Mouse (Mus musculus) stomach, embryonic 15.5 days (tissue): ENCODE data around the gene Hhat. TPM values are rescaled to one million over a fixed set of nuclear protein-coding genes. Genes with fewer than 3 reads are reported as not detected.

Source experiments
- ATAC-seq: fragments of 200-750 bp; cut with Nextera tagmentation; 2 replicates; pipeline ENCODE4 v1.8.0; 2017; ENCODE audit warnings: low read depth, moderate number of reproducible peaks, moderate TSS enrichment; ENCODE audit not compliant: insufficient read depth, low FRiP score
- H3K27ac ChIP-seq: fragments of 300-500 bp; sonication (generic); 2 replicates; pipeline ENCODE4 v1.5.1; 2015; ENCODE audit warnings: mild to moderate bottlenecking, inconsistent platforms
- H3K27me3 ChIP-seq: fragments of 300-500 bp; sonication (generic); replicated peaks from 2 replicates; pipeline ENCODE4 v1.6.1; 2015; ENCODE audit warnings: inconsistent platforms
- H3K36me3 ChIP-seq: fragments of 300-500 bp; sonication (generic); 2 replicates; pipeline ENCODE4 v1.6.1; 2015; ENCODE audit warnings: inconsistent platforms
- H3K4me1 ChIP-seq: fragments of 300-500 bp; sonication (generic); 2 replicates; pipeline ENCODE4 v1.6.1; 2015; ENCODE audit warnings: inconsistent platforms
- H3K4me2 ChIP-seq: fragments of 300-500 bp; sonication (generic); 2 replicates; pipeline ENCODE4 v1.6.1; 2015; ENCODE audit warnings: mild to moderate bottlenecking, inconsistent platforms
- H3K4me3 ChIP-seq: fragments of 300-500 bp; sonication (generic); replicated peaks from 2 replicates; pipeline ENCODE4 v1.5.1; 2015; ENCODE audit warnings: inconsistent platforms
- H3K9ac ChIP-seq: fragments of 300-500 bp; sonication (generic); 2 replicates; pipeline ENCODE4 v1.6.1; 2015; ENCODE audit warnings: inconsistent platforms
- H3K9me3 ChIP-seq: fragments of 300-500 bp; sonication (generic); 2 replicates; pipeline ENCODE4 v1.6.1; 2016; ENCODE audit warnings: inconsistent platforms
- WGBS: fragments of 180-500 bp; shearing (Covaris S2); methylation state at CpG from one replicate; pipeline ENCODE4 v1.1.7; 2015; 5-methylcytosine and 5-hydroxymethylcytosine counted together
- polyA plus RNA-seq: library from polyadenylated mRNA; unstranded; fragments of >200 nt; fragmentation: Nextera tagmentation; extraction: Ambion mirVana; gene quantifications from 2 replicates; pipeline ENCODE4 v1.2.1, GENCODE M21; 2015

Gene Hhat
- polyA plus RNA-seq, 1 experiment from 2014 or later: 8.7 TPM

GRCm38 (mm10) chr1:192726996-192727624 is 43.9 kb downstream of the Hhat start:
- H3K27ac ChIP-seq: no peak overlapping the region
- no peaks in the 10 kb centered on the region for H3K9me3 ChIP-seq
- H3K4me3 ChIP-seq: no peak overlapping the region
- no peak; the same call in 1 of the 2 replicates for ATAC-seq
- no peak overlapping the region for H3K4me2 ChIP-seq
- 53% methylated on average over 11 of the region's 11 CpGs for WGBS
- no peaks in the 10 kb centered on the region for H3K4me1 ChIP-seq
- H3K27me3 ChIP-seq: no peaks in the 10 kb centered on the region
- no peaks in the 10 kb centered on the region for H3K36me3 ChIP-seq
- no peak overlapping the region for H3K9ac ChIP-seq

- Histone ChIP-seq H3K4me3 (no peak overlapping the region), H3K9ac (no peak overlapping the region), H3K27ac (no peak overlapping the region), H3K9me3 (no peaks in the 10 kb centered on the region), H3K4me1 (no peaks in the 10 kb centered on the region), H3K4me2 (no peak overlapping the region), H3K27me3 (no peaks in the 10 kb centered on the region), H3K36me3 (no peaks in the 10 kb centered on the region)
- ATAC-seq: no peak
- WGBS: 35% methylated on average over 5 of the region's 5 CpGs
Observed at GRCm38 (mm10) chr1:192722147-192722546, 48.9 kb downstream of the Hhat start.

GRCm38 (mm10) chr1:192720156-192720555 is 50.9 kb downstream of the Hhat start:
- Histone ChIP-seq H3K4me3 (no peak overlapping the region), H3K36me3 (no peaks in the 10 kb centered on the region), H3K4me2 (no peak overlapping the region), H3K27me3 (no peaks in the 10 kb centered on the region), H3K9ac (no peak overlapping the region), H3K27ac (no peak overlapping the region), H3K4me1 (no peaks in the 10 kb centered on the region), H3K9me3 (no peaks in the 10 kb centered on the region)
- no peak for ATAC-seq
- WGBS: 84% methylated on average over 10 of the region's 10 CpGs

GRCm38 (mm10) chr1:192711779-192712348 is 59.2 kb downstream of the Hhat start:
- no peaks in the 10 kb centered on the region for H3K27me3 ChIP-seq
- ATAC-seq: no peak

GRCm38 (mm10) chr1:192700339-192701073 is 70.5 kb downstream of the Hhat start:
- Histone ChIP-seq H3K4me1 (no peaks in the 10 kb centered on the region), H3K27me3 (no peaks in the 10 kb centered on the region), H3K36me3 (no peaks in the 10 kb centered on the region), H3K4me3 (no peak overlapping the region), H3K9me3 (no peaks in the 10 kb centered on the region), H3K4me2 (no peak overlapping the region), H3K27ac (no peak overlapping the region), H3K9ac (no peak overlapping the region)
- 80% methylated on average over 8 of the region's 8 CpGs for WGBS
- no peak for ATAC-seq

More at GRCm38 (mm10) chr1:192711779-192712348, 59.2 kb downstream of the Hhat start:
- no peaks in the 10 kb centered on the region for H3K4me1 ChIP-seq
- no peak overlapping the region for H3K4me2 ChIP-seq
- H3K36me3 ChIP-seq: no peaks in the 10 kb centered on the region
- no peak overlapping the region for H3K4me3 ChIP-seq
- 28% methylated on average over 3 of the region's 3 CpGs for WGBS
- H3K27ac ChIP-seq: no peak overlapping the region
- no peak overlapping the region for H3K9ac ChIP-seq
- no peaks in the 10 kb centered on the region for H3K9me3 ChIP-seq

GRCm38 (mm10) chr1:192699101-192699500 is 71.9 kb downstream of the Hhat start:
- no peak overlapping the region for H3K27ac ChIP-seq
- no peaks in the 10 kb centered on the region for H3K27me3 ChIP-seq
- ATAC-seq: no peak
- H3K36me3 ChIP-seq: no peaks in the 10 kb centered on the region
- no peak overlapping the region for H3K4me2 ChIP-seq
- H3K9me3 ChIP-seq: no peaks in the 10 kb centered on the region
- H3K4me1 ChIP-seq: no peaks in the 10 kb centered on the region
- no peak overlapping the region for H3K9ac ChIP-seq
- no peak overlapping the region for H3K4me3 ChIP-seq

GRCm38 (mm10) chr1:192696371-192696863 is 74.6 kb downstream of the Hhat start:
- no peaks in the 10 kb centered on the region for H3K27me3 ChIP-seq
- WGBS: 45% methylated on average over 1 of the region's 1 CpGs
- no peak overlapping the region for H3K9ac ChIP-seq
- H3K4me2 ChIP-seq: no peak overlapping the region
- no peak for ATAC-seq
- no peak overlapping the region for H3K27ac ChIP-seq
- no peaks in the 10 kb centered on the region for H3K36me3 ChIP-seq
- H3K4me3 ChIP-seq: no peak overlapping the region
- H3K4me1 ChIP-seq: no peaks in the 10 kb centered on the region
- H3K9me3 ChIP-seq: no peaks in the 10 kb centered on the region

- no peak for ATAC-seq
- no peak overlapping the region for H3K9ac ChIP-seq
- no peak overlapping the region for H3K27ac ChIP-seq
- H3K4me3 ChIP-seq: no peak overlapping the region
- no peak overlapping the region for H3K4me2 ChIP-seq
- H3K9me3 ChIP-seq: no peaks in the 10 kb centered on the region
- 92% methylated on average over 10 of the region's 10 CpGs for WGBS
- H3K27me3 ChIP-seq: no peaks in the 10 kb centered on the region
- no peaks in the 10 kb centered on the region for H3K4me1 ChIP-seq
- H3K36me3 ChIP-seq: no peaks in the 10 kb centered on the region
Observed at GRCm38 (mm10) chr1:192693644-192694043, 77.4 kb downstream of the Hhat start.

- Histone ChIP-seq H3K9ac (no peak overlapping the region), H3K27ac (no peak overlapping the region), H3K4me3 (no peak overlapping the region), H3K9me3 (no peaks in the 10 kb centered on the region), H3K4me1 (no peaks in the 10 kb centered on the region), H3K27me3 (no peaks in the 10 kb centered on the region), H3K4me2 (no peak overlapping the region), H3K36me3 (no peaks in the 10 kb centered on the region)
- ATAC-seq: no peak
- 69% methylated on average over 7 of the region's 7 CpGs for WGBS
Observed at GRCm38 (mm10) chr1:192692982-192693381, 78.0 kb downstream of the Hhat start.

- Histone ChIP-seq H3K36me3 (no peaks in the 10 kb centered on the region), H3K4me2 (no peak overlapping the region), H3K4me1 (no peaks in the 10 kb centered on the region), H3K27ac (no peak overlapping the region), H3K9me3 (no peaks in the 10 kb centered on the region), H3K27me3 (no peaks in the 10 kb centered on the region), H3K4me3 (no peak overlapping the region), H3K9ac (no peak overlapping the region)
- WGBS: 88% methylated on average over 4 of the region's 4 CpGs
- ATAC-seq: no peak
Observed at GRCm38 (mm10) chr1:192682219-192682951, 88.6 kb downstream of the Hhat start.

GRCm38 (mm10) chr1:192677236-192677635 is 93.8 kb downstream of the Hhat start:
- H3K9ac ChIP-seq: no peak overlapping the region
- no peak overlapping the region for H3K27ac ChIP-seq
- H3K27me3 ChIP-seq: no peaks in the 10 kb centered on the region
- H3K36me3 ChIP-seq: 0 out of 2 replicates have a peak, but pooled peaks cover 5% of the 10 kb centered on the region
- no peak for ATAC-seq
- H3K4me2 ChIP-seq: no peak overlapping the region
- WGBS: 85% methylated on average over 5 of the region's 5 CpGs
- H3K9me3 ChIP-seq: no peaks in the 10 kb centered on the region
- no peaks in the 10 kb centered on the region for H3K4me1 ChIP-seq
- H3K4me3 ChIP-seq: no peak overlapping the region

GRCm38 (mm10) chr1:192663608-192664007 is 107.4 kb downstream of the Hhat start:
- Histone ChIP-seq H3K27ac (no peak overlapping the region), H3K4me1 (no peaks in the 10 kb centered on the region), H3K9ac (no peak overlapping the region), H3K27me3 (no peaks in the 10 kb centered on the region), H3K4me3 (no peak overlapping the region), H3K9me3 (no peaks in the 10 kb centered on the region), H3K36me3 (no peaks in the 10 kb centered on the region), H3K4me2 (no peak overlapping the region)
- 34% methylated on average over 4 of the region's 4 CpGs for WGBS
- no peak for ATAC-seq
